Mouse (Mus musculus) liver, postnatal 0 days (tissue): ENCODE measurements around the gene Gstz1. TPM values are rescaled to one million over a fixed set of nuclear protein-coding genes. Genes with fewer than 3 reads are reported as not detected.

Source experiments
- ATAC-seq: fragments of 200-750 bp; cut with Nextera tagmentation; 2 replicates; pipeline ENCODE4 v1.8.0; 2017; ENCODE audit warnings: mild to moderate bottlenecking, moderate library complexity
- DNase-seq: peaks from one replicate; pipeline ENCODE4 v3.0.0-alpha.2; 2016
- H3K27ac ChIP-seq: fragments of 300-500 bp; sonication (generic); 2 replicates; pipeline ENCODE4 v1.5.1; 2014; ENCODE audit warnings: antibody characterized with exemption, moderate library complexity, mild to moderate bottlenecking, low read depth
- H3K27me3 ChIP-seq: fragments of 300-500 bp; sonication (generic); 2 replicates; pipeline ENCODE4 v1.6.1; 2014; ENCODE audit warnings: low read length, control low read depth, mixed read lengths; ENCODE audit not compliant: insufficient read depth
- H3K36me3 ChIP-seq: fragments of 300-500 bp; sonication (generic); replicated peaks from 2 replicates; pipeline ENCODE4 v1.6.1; 2014; ENCODE audit warnings: mild to moderate bottlenecking, control low read depth, low read length, moderate library complexity, mixed read lengths; ENCODE audit not compliant: insufficient read depth
- H3K4me1 ChIP-seq: fragments of 300-500 bp; sonication (generic); 2 replicates; pipeline ENCODE4 v1.6.1; 2014; ENCODE audit warnings: antibody characterized with exemption, mild to moderate bottlenecking, control low read depth; ENCODE audit not compliant: insufficient read depth
- H3K4me2 ChIP-seq: fragments of 300-500 bp; sonication (generic); 2 replicates; pipeline ENCODE4 v1.6.1; 2014; ENCODE audit warnings: low read depth, mild to moderate bottlenecking, low read length, moderate library complexity, mixed read lengths
- H3K4me3 ChIP-seq: fragments of 300-500 bp; sonication (generic); 2 replicates; pipeline ENCODE4 v1.5.1; 2014; ENCODE audit warnings: low read depth, low read length
- H3K9ac ChIP-seq: fragments of 300-500 bp; sonication (generic); replicated peaks from 2 replicates; pipeline ENCODE4 v1.6.1; 2014; ENCODE audit warnings: mild to moderate bottlenecking, moderate library complexity
- H3K9me3 ChIP-seq: fragments of 300-500 bp; sonication (generic); 2 replicates; pipeline ENCODE4 v1.6.1; 2016; ENCODE audit warnings: mild to moderate bottlenecking, control low read depth, low read length, mixed read lengths
- CTCF ChIP-seq: sonication (generic); IDR thresholded peaks from 2 replicates; pipeline ENCODE4 v1.5.1; 2016; ENCODE audit warnings: antibody characterized with exemption, low read depth
- EP300 ChIP-seq: IDR thresholded peaks from 2 replicates; pipeline ENCODE4 v1.6.1; 2016; ENCODE audit warnings: antibody characterized with exemption, low read depth, mild to moderate bottlenecking
- WGBS: fragments of 180-500 bp; shearing (Covaris S2); extraction: QIAGEN DNeasy Blood & Tissue Kit; methylation state at CpG from one replicate; pipeline ENCODE4 v1.1.7; 2014; ENCODE audit not compliant: insufficient replicate concordance; 5-methylcytosine and 5-hydroxymethylcytosine counted together
- polyA plus RNA-seq: library from polyadenylated mRNA; unstranded; fragments of >200 nt; fragmentation: Nextera tagmentation; extraction: Ambion mirVana; gene quantifications from 2 replicates; pipeline ENCODE4 v1.2.1, GENCODE M21; 2015

Gene Gstz1
- polyA plus RNA-seq, 1 experiment from 2014 or later, result 257 TPM

GRCm38 (mm10) chr12:87175194-87175946 is 28.4 kb downstream of the Gstz1 start:
- no peak for TF ChIP-seq EP300
- TF ChIP-seq CTCF, result no peak
- H3K9me3 ChIP-seq, result no peaks in the 10 kb centered on the region
- no peaks in the 10 kb centered on the region for H3K27me3 ChIP-seq
- DNase-seq (no peak), ATAC-seq (no peak)
- no peak overlapping the region for H3K4me2 ChIP-seq
- 65% methylated on average over 4 of the region's 4 CpGs for WGBS
- no peak overlapping the region for H3K9ac ChIP-seq
- H3K4me1 ChIP-seq, result no peaks in the 10 kb centered on the region
- H3K36me3 ChIP-seq, result peaks cover 8% of the 10 kb centered on the region; the same call in 1 of the 2 replicates
- no peak overlapping the region for H3K4me3 ChIP-seq
- no peak overlapping the region for H3K27ac ChIP-seq

DNA sequence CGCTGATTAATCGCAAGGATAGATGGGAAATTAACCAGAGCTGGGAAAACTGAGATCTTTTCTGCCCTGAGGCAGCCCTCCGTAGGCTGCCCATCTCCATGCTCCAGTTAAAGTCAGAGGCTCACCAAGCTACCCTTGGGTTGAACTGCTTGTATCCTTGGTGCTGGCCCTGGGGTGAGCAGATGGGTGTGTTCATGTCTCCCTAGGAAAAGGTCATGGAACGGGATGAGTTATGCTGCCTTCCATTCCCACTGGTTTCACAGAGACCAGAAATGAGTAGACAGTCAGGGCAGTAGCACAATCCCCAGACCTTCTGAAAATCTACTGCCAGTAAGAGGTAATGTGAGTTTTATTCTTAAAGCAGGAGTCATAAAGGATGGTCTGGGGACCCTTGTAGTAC is 30.7 kb downstream of the Gstz1 start:
- H3K27ac ChIP-seq, result no peak overlapping the region
- H3K27me3 ChIP-seq, result no peaks in the 10 kb centered on the region
- no peak for ATAC-seq
- WGBS, result 85% methylated on average over 4 of the region's 4 CpGs
- H3K9ac ChIP-seq, result no peak overlapping the region
- no peak overlapping the region for H3K4me3 ChIP-seq
- no peak for TF ChIP-seq EP300
- peaks cover 8% of the 10 kb centered on the region; the same call in 1 of the 2 replicates for H3K36me3 ChIP-seq
- H3K4me2 ChIP-seq, result no peak overlapping the region
- no peaks in the 10 kb centered on the region for H3K9me3 ChIP-seq
- DNase-seq, result no peak
- H3K4me1 ChIP-seq, result no peaks in the 10 kb centered on the region

GRCm38 (mm10) chr12:87193008-87193407 is 46.0 kb downstream of the Gstz1 start:
- Histone ChIP-seq H3K4me1 (no peaks in the 10 kb centered on the region), H3K9ac (no peak overlapping the region), H3K36me3 (no peaks in the 10 kb centered on the region), H3K9me3 (no peaks in the 10 kb centered on the region), H3K4me3 (no peak overlapping the region), H3K4me2 (no peak overlapping the region), H3K27ac (no peak overlapping the region), H3K27me3 (no peaks in the 10 kb centered on the region)
- DNase-seq, result no peak
- no peak for ATAC-seq
- 42% methylated on average over 3 of the region's 3 CpGs for WGBS
- no peak for TF ChIP-seq CTCF
- TF ChIP-seq EP300, result no peak

GRCm38 (mm10) chr12:87195069-87195468 is 48.1 kb downstream of the Gstz1 start:
- no peak for ATAC-seq
- H3K27ac ChIP-seq, result no peak overlapping the region
- H3K36me3 ChIP-seq, result no peaks in the 10 kb centered on the region
- H3K4me2 ChIP-seq, result no peak overlapping the region
- WGBS, result 82% methylated on average over 1 of the region's 1 CpGs
- no peaks in the 10 kb centered on the region for H3K4me1 ChIP-seq
- TF ChIP-seq CTCF (no peak), EP300 (no peak)
- no peak overlapping the region for H3K9ac ChIP-seq
- no peak overlapping the region for H3K4me3 ChIP-seq
- DNase-seq, result no peak
- 0 out of 2 replicates have a peak, but pooled peaks cover 4% of the 10 kb centered on the region for H3K27me3 ChIP-seq
- H3K9me3 ChIP-seq, result no peaks in the 10 kb centered on the region

DNA sequence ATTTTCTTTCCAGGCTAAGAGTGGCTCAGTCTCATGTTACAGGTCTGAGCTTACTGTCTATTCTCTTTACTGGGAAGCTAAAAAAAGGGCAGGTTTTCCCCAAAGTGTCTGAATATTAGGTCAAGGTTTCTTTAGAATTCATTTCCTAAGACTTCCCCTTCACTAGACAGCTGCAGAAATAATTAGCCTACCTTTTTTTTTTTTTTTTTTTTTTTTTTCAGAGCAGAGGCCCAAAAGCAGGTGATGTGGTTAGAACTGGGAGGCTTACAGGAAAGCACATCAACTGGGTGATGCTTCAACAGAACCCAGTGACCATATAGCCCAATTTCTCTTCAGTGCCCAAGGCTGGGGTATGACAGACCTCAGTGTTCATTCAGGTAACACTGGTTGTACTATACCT is 49.3 kb downstream of the Gstz1 start:
- H3K4me3 ChIP-seq, result no peak overlapping the region
- no peak overlapping the region for H3K27ac ChIP-seq
- no peak overlapping the region for H3K9ac ChIP-seq
- H3K4me2 ChIP-seq, result no peak overlapping the region
- H3K36me3 ChIP-seq, result no peaks in the 10 kb centered on the region
- H3K27me3 ChIP-seq, result 0 out of 2 replicates have a peak, but pooled peaks cover 4% of the 10 kb centered on the region
- ATAC-seq (no peak), DNase-seq (no peak)
- TF ChIP-seq EP300, result no peak
- no peak for TF ChIP-seq CTCF
- no peaks in the 10 kb centered on the region for H3K9me3 ChIP-seq
- H3K4me1 ChIP-seq, result peaks cover 3% of the 10 kb centered on the region; the same call in 1 of the 2 replicates

DNA sequence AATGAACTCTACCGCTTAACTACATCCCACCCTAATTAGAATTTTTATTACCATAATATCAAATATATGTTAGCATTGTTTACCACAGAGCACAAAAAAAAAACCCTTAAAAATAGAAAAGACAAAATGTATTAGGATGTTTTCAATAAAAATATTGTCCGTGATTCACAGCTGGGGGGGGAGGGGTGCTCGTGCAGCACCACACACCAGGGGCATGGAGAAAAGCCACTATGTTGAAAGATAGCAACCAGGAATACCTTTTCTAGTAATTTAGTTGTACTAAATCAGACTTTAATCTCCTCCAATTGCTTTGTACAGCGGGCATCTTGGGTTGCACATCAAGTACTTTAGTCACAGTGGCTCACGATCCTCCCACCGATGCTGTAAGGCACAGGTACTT is 51.8 kb downstream of the Gstz1 start:
- Histone ChIP-seq H3K9ac (no peak overlapping the region), H3K9me3 (no peaks in the 10 kb centered on the region)
- 72% methylated on average over 6 of the region's 6 CpGs for WGBS

More for the DNA sequence above, 51.8 kb downstream of the Gstz1 start:
- TF ChIP-seq CTCF (no peak), EP300 (no peak)
- Histone ChIP-seq H3K36me3 (no peaks in the 10 kb centered on the region), H3K27me3 (0 out of 2 replicates have a peak, but pooled peaks cover 4% of the 10 kb centered on the region), H3K4me1 (peaks cover 3% of the 10 kb centered on the region; the same call in 1 of the 2 replicates), H3K27ac (no peak overlapping the region), H3K4me3 (no peak overlapping the region), H3K4me2 (peak overlapping the region; percentile 97)
- DNase-seq (no peak), ATAC-seq (no peak)
